Mouse (Mus musculus) embryonic fibroblast, embryonic 13.5 days (primary cell): ENCODE results near the gene Hnrnpdl.

Experiments used
- CTCF ChIP-seq: IDR thresholded peaks from 2 replicates; pipeline ENCODE4 v1.5.1; 2011; ENCODE audit warnings: mild to moderate bottlenecking, control low read depth, low read length, moderate library complexity, borderline replicate concordance; ENCODE audit not compliant: insufficient read depth
- POLR2A ChIP-seq: IDR thresholded peaks from 2 replicates; pipeline ENCODE4 v1.6.1; 2011; ENCODE audit warnings: low read depth, mild to moderate bottlenecking, control low read depth, low read length, moderate library complexity

- no peak for TF ChIP-seq CTCF
- no peak for TF ChIP-seq POLR2A
Measured at GRCm38 (mm10) chr5:100000048-100000447, 39.4 kb downstream of the Hnrnpdl start.
